Mouse (Mus musculus) heart, embryonic 16.5 days (tissue): ENCODE results near the gene Vps9d1. TPM values are rescaled to one million over a fixed set of nuclear protein-coding genes. Genes with fewer than 3 reads are reported as not detected.
"Not testable (repeated sequence)": the region's sequence is repeated elsewhere in the genome, so short reads cannot be mapped to it uniquely, and the experiment has no call there.

Experiments
- ATAC-seq: fragments of 200-750 bp; cut with Nextera tagmentation; replicated peaks from 2 replicates; pipeline ENCODE4 v1.8.0; 2017; ENCODE audit warnings: moderate number of reproducible peaks; ENCODE audit not compliant: insufficient read depth, low FRiP score; ENCODE audit errors: extremely low read depth
- H3K27ac ChIP-seq: fragments of 300-500 bp; sonication (generic); 2 replicates; pipeline ENCODE4 v1.5.1; 2014; ENCODE audit warnings: mild to moderate bottlenecking, low read length, control low read depth, moderate library complexity
- H3K27me3 ChIP-seq: fragments of 300-500 bp; sonication (generic); 2 replicates; pipeline ENCODE4 v1.6.1; 2014; ENCODE audit warnings: low read length, mixed read lengths; ENCODE audit not compliant: control insufficient read depth, insufficient read depth
- H3K36me3 ChIP-seq: fragments of 300-500 bp; sonication (generic); 2 replicates; pipeline ENCODE4 v1.6.1; 2014; ENCODE audit not compliant: control insufficient read depth, insufficient read depth
- H3K4me1 ChIP-seq: fragments of 300-500 bp; sonication (generic); 2 replicates; pipeline ENCODE4 v1.6.1; 2014; ENCODE audit warnings: low read length, mixed read lengths; ENCODE audit not compliant: control insufficient read depth, insufficient read depth
- H3K4me2 ChIP-seq: fragments of 300-500 bp; sonication (generic); 2 replicates; pipeline ENCODE4 v1.6.1; 2014; ENCODE audit warnings: low read depth, mild to moderate bottlenecking, control low read depth, low read length
- H3K4me3 ChIP-seq: fragments of 300-500 bp; sonication (generic); 2 replicates; pipeline ENCODE4 v1.5.1; 2014; ENCODE audit warnings: mild to moderate bottlenecking, control low read depth, low read length
- H3K9ac ChIP-seq: fragments of 300-500 bp; sonication (generic); 2 replicates; pipeline ENCODE4 v1.6.1; 2014; ENCODE audit warnings: low read length, control low read depth
- H3K9me3 ChIP-seq: fragments of 300-500 bp; sonication (generic); replicated peaks from 2 replicates; pipeline ENCODE4 v1.6.1; 2016; ENCODE audit warnings: low read length; ENCODE audit not compliant: control insufficient read depth
- WGBS: fragments of 180-500 bp; shearing (Covaris S2); extraction: QIAGEN DNeasy Blood & Tissue Kit; methylation state at CpG from one replicate; pipeline ENCODE4 v1.1.7; 2014; 5-methylcytosine and 5-hydroxymethylcytosine counted together
- polyA plus RNA-seq: library from polyadenylated mRNA; unstranded; fragments of >200 nt; fragmentation: Nextera tagmentation; extraction: Ambion mirVana; gene quantifications from 2 replicates; pipeline ENCODE4 v1.2.1, GENCODE M21; 2015

The Vps9d1 gene
- polyA plus RNA-seq, 1 experiment from 2014 or later, result 20.3 TPM

- no peak overlapping the region for H3K27ac ChIP-seq
- peaks cover 2% of the 10 kb centered on the region; the same call in 1 of the 2 replicates for H3K36me3 ChIP-seq
- no peak overlapping the region for H3K4me3 ChIP-seq
- no peaks in the 10 kb centered on the region for H3K9me3 ChIP-seq
- no peak for ATAC-seq
- WGBS, result 81% methylated on average over 7 of the region's 7 CpGs
- peaks cover 3% of the 10 kb centered on the region; the same call in 1 of the 2 replicates for H3K4me1 ChIP-seq
- H3K27me3 ChIP-seq, result no peaks in the 10 kb centered on the region
- no peak overlapping the region for H3K4me2 ChIP-seq
- no peak overlapping the region for H3K9ac ChIP-seq
Observed at GRCm38 (mm10) chr8:123283991-123284390, 29.8 kb upstream of the Vps9d1 start.

GRCm38 (mm10) chr8:123282994-123283393 lies 28.8 kb upstream of the Vps9d1 start:
- H3K27me3 ChIP-seq, H3K9me3 ChIP-seq, H3K27ac ChIP-seq, H3K4me3 ChIP-seq, H3K36me3 ChIP-seq, H3K4me2 ChIP-seq, H3K4me1 ChIP-seq, ATAC-seq, H3K9ac ChIP-seq: not testable (repeated sequence)
- WGBS, result 95% methylated on average over 5 of the region's 6 CpGs

- Histone ChIP-seq H3K27ac (no peak overlapping the region), H3K36me3 (peaks cover 2% of the 10 kb centered on the region; the same call in 1 of the 2 replicates), H3K4me2 (no peak overlapping the region), H3K4me3 (no peak overlapping the region), H3K9ac (no peak overlapping the region), H3K27me3 (no peaks in the 10 kb centered on the region), H3K4me1 (peaks cover 3% of the 10 kb centered on the region; the same call in 1 of the 2 replicates), H3K9me3 (no peaks in the 10 kb centered on the region)
- ATAC-seq, result no peak
- 84% methylated on average over 13 of the region's 13 CpGs for WGBS
Observed at GRCm38 (mm10) chr8:123280302-123281094, 26.4 kb upstream of the Vps9d1 start.

GRCm38 (mm10) chr8:123279828-123280227 lies 25.7 kb upstream of the Vps9d1 start:
- Histone ChIP-seq H3K9ac (no peak overlapping the region), H3K36me3 (peaks cover 2% of the 10 kb centered on the region; the same call in 1 of the 2 replicates)
- WGBS, result 91% methylated on average over 4 of the region's 4 CpGs

GRCm38 (mm10) chr8:123278445-123278844 lies 24.3 kb upstream of the Vps9d1 start:
- H3K9ac ChIP-seq, result no peak overlapping the region
- H3K4me3 ChIP-seq, result no peak overlapping the region
- H3K9me3 ChIP-seq, result no peaks in the 10 kb centered on the region
- H3K27ac ChIP-seq, result no peak overlapping the region
- ATAC-seq, result no peak
- 54% methylated on average over 7 of the region's 7 CpGs for WGBS
- H3K4me1 ChIP-seq, result no peaks in the 10 kb centered on the region
- no peak overlapping the region for H3K4me2 ChIP-seq
- H3K36me3 ChIP-seq, result peaks cover 2% of the 10 kb centered on the region; the same call in 1 of the 2 replicates
- no peaks in the 10 kb centered on the region for H3K27me3 ChIP-seq

More at GRCm38 (mm10) chr8:123279828-123280227, 25.7 kb upstream of the Vps9d1 start:
- Histone ChIP-seq H3K9me3 (no peaks in the 10 kb centered on the region), H3K4me2 (no peak overlapping the region), H3K27ac (no peak overlapping the region), H3K4me3 (no peak overlapping the region), H3K27me3 (no peaks in the 10 kb centered on the region), H3K4me1 (peaks cover 3% of the 10 kb centered on the region; the same call in 1 of the 2 replicates)
- no peak for ATAC-seq

GRCm38 (mm10) chr8:123275096-123275495 lies 20.9 kb upstream of the Vps9d1 start:
- WGBS, result 91% methylated on average over 12 of the region's 12 CpGs
- no peak for ATAC-seq
- Histone ChIP-seq H3K4me1 (no peaks in the 10 kb centered on the region), H3K9me3 (no peaks in the 10 kb centered on the region), H3K27ac (no peak overlapping the region), H3K4me3 (no peak overlapping the region), H3K9ac (no peak overlapping the region), H3K4me2 (no peak overlapping the region), H3K36me3 (peaks cover under 1% of the 10 kb centered on the region; the same call in 1 of the 2 replicates), H3K27me3 (no peaks in the 10 kb centered on the region)

GRCm38 (mm10) chr8:123274447-123274846 lies 20.3 kb upstream of the Vps9d1 start:
- WGBS, result 85% methylated on average over 5 of the region's 5 CpGs
- peaks cover 4% of the 10 kb centered on the region for H3K36me3 ChIP-seq
- H3K9me3 ChIP-seq, result no peaks in the 10 kb centered on the region
- ATAC-seq, result no peak
- no peak overlapping the region for H3K4me3 ChIP-seq
- no peaks in the 10 kb centered on the region for H3K4me1 ChIP-seq
- no peak overlapping the region for H3K27ac ChIP-seq
- H3K27me3 ChIP-seq, result no peaks in the 10 kb centered on the region
- H3K4me2 ChIP-seq, result no peak overlapping the region
- no peak overlapping the region for H3K9ac ChIP-seq

GRCm38 (mm10) chr8:123271901-123272300 lies 17.8 kb upstream of the Vps9d1 start:
- Histone ChIP-seq H3K4me3 (no peak overlapping the region), H3K4me2 (no peak overlapping the region), H3K9ac (no peak overlapping the region), H3K27ac (no peak overlapping the region), H3K27me3 (no peaks in the 10 kb centered on the region), H3K9me3 (no peaks in the 10 kb centered on the region), H3K36me3 (peaks cover 24% of the 10 kb centered on the region), H3K4me1 (no peaks in the 10 kb centered on the region)
- no peak for ATAC-seq
- WGBS, result 67% methylated on average over 4 of the region's 4 CpGs

- WGBS, result 89% methylated on average over 10 of the region's 10 CpGs
- H3K36me3 ChIP-seq, result peaks cover 30% of the 10 kb centered on the region
- H3K27ac ChIP-seq, result no peak overlapping the region
- H3K4me1 ChIP-seq, result no peaks in the 10 kb centered on the region
- no peak overlapping the region for H3K9ac ChIP-seq
- no peak overlapping the region for H3K4me3 ChIP-seq
- no peaks in the 10 kb centered on the region for H3K9me3 ChIP-seq
- no peaks in the 10 kb centered on the region for H3K27me3 ChIP-seq
- no peak for ATAC-seq
- no peak overlapping the region for H3K4me2 ChIP-seq
Observed at GRCm38 (mm10) chr8:123271147-123271546, 17.0 kb upstream of the Vps9d1 start.
